ENCODE assay signal across 8 mouse cellular contexts in the genomic region with DNA sequence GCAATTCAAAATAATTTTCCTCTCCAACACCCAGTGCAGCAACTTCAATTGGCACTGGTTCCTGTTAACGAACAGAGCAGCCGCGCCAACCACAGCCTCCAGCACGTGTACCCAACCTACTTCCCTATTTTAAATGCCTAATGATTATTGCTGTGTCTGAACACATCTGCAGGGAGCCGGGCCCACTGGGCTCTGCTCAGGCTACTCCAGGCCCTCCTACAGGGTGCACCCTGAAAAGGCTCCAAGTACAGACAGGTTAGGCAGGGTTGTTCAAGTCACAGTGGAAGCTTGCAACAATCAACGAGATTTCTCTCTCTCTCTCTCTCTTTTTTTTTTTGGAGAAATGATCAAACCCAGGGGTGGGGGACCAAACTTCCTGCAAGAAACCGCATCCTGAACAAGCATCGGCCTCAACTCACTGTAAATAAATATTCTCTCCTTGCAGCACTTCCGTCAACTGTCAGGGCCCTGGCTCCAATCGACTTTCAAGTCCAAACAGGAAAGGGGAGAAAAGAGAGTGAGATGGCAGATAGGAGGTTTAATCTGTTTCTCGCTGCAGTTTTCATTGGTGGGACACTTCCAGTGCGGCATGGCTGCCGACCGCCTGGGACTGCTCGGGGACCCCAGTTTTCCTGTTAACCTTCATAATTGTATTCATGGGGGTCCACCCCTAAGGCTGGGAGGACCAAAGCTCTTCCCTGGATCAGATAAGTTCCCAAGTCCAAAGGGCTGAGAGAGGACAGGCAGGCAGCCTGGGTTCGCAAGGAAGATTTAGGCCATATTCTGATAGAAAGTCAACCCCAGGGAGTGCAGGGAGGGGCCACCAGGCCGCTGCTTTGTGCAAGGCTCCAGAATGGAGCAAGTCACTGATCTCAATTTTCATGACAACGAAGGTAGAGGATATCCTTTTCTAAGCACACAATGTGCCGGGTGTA.
DNase-seq lines count a peak whose midpoint lies in the region; ATAC-seq and TF ChIP-seq lines count a peak whose summit lies in the region.

No protein-coding gene starts in this region.

- no peak for DNase-seq in left cerebral cortex, adult 2 months (ENCODE audit: extremely low spot score in 1 of 2, low spot score in 2 of 2)
- no peak for DNase-seq in left cerebral cortex, adult 18-20 months (ENCODE audit: low spot score in 2 of 2)
- DNase-seq in embryonic facial prominence, embryonic 11.5 days (ENCODE audit: low spot score): no peak
- peak; percentile 44 to 61 for DNase-seq in urinary bladder, postnatal 36 days (ENCODE audit: low spot score in 2 of 2)
- no peak for DNase-seq in embryo, embryonic 9.5 days (ENCODE audit: extremely low spot score)
- no peak for DNase-seq in frontal cortex, postnatal 36 days (ENCODE audit: low spot score in 2 of 2)

- no peak for ATAC-seq in embryonic facial prominence, embryonic 11.5 days (replicated peaks; ENCODE audit: insufficient number of reproducible peaks, low FRiP score, low TSS enrichment, low read depth)
- ATAC-seq in kidney, embryonic 16.5 days (ENCODE audit: low FRiP score, low TSS enrichment): peak; percentile 39; the same call in 1 of the 2 replicates
- ATAC-seq in megakaryocyte progenitor cell, adult 5-6 weeks (replicated peaks; ENCODE audit: poor library complexity): peak; percentile 75

- H3K27me3 ChIP-seq in embryonic facial prominence, embryonic 11.5 days (ENCODE audit: control insufficient read depth, insufficient read depth, low read length): no peaks in the 10 kb centered on the region
- H3K27me3 ChIP-seq in kidney, embryonic 16.5 days (ENCODE audit: insufficient read depth, low read length): 0 out of 2 replicates have a peak, but pooled peaks cover 4% of the 10 kb centered on the region

- TF ChIP-seq CTCF in left cerebral cortex, adult 2 months (IDR thresholded peaks at IDR 0.05): no peak

- no peaks in the 10 kb centered on the region for H3K36me3 ChIP-seq in embryonic facial prominence, embryonic 11.5 days (replicated peaks; ENCODE audit: control insufficient read depth, insufficient read depth, low read depth, low read length)
- 0 out of 2 replicates have a peak, but pooled peaks cover 3% of the 10 kb centered on the region for H3K36me3 ChIP-seq in kidney, embryonic 16.5 days (ENCODE audit: insufficient read depth, low read length)

- peak overlapping the region; percentile 50; the same call in 1 of the 2 replicates for H3K27ac ChIP-seq in left cerebral cortex, adult 2 months
- H3K27ac ChIP-seq in embryonic facial prominence, embryonic 11.5 days (replicated peaks; ENCODE audit: low read depth, low read length): 0 out of 2 replicates have a peak overlapping the region, but pooled peaks have one; percentile 35
- peak overlapping the region; percentile 39; the same call in 1 of the 2 replicates for H3K27ac ChIP-seq in kidney, embryonic 16.5 days (ENCODE audit: low read length)

- H3K4me3 ChIP-seq in left cerebral cortex, adult 2 months: no peak overlapping the region
- no peak overlapping the region for H3K4me3 ChIP-seq in embryonic facial prominence, embryonic 11.5 days (ENCODE audit: low read depth, low read length)
- no peak overlapping the region for H3K4me3 ChIP-seq in kidney, embryonic 16.5 days (ENCODE audit: low read length)

- H3K4me2 ChIP-seq in embryonic facial prominence, embryonic 11.5 days (ENCODE audit: low read depth, low read length): no peak overlapping the region
- H3K4me2 ChIP-seq in kidney, embryonic 16.5 days (replicated peaks; ENCODE audit: low read depth, low read length): no peak overlapping the region

- H3K9me3 ChIP-seq in embryonic facial prominence, embryonic 11.5 days (replicated peaks; ENCODE audit: control insufficient read depth, low read length): no peaks in the 10 kb centered on the region
- 0 out of 2 replicates have a peak, but pooled peaks cover 4% of the 10 kb centered on the region for H3K9me3 ChIP-seq in kidney, embryonic 16.5 days (ENCODE audit: low read length)

- H3K4me1 ChIP-seq in embryonic facial prominence, embryonic 11.5 days (ENCODE audit: control insufficient read depth, insufficient read depth, low read length): no peaks in the 10 kb centered on the region
- peaks cover 10% of the 10 kb centered on the region for H3K4me1 ChIP-seq in kidney, embryonic 16.5 days (ENCODE audit: insufficient read depth, low read length)

- no peak overlapping the region for H3K9ac ChIP-seq in embryonic facial prominence, embryonic 11.5 days (replicated peaks; ENCODE audit: low read length)
- H3K9ac ChIP-seq in kidney, embryonic 16.5 days (replicated peaks; ENCODE audit: low read length): no peak overlapping the region

- intact Hi-C loops in left cerebral cortex, adult 2 months (cut with DNase I): no loop called here

- WGBS in embryonic facial prominence, embryonic 11.5 days: 77% methylated on average over 19 of the region's 19 CpGs
- WGBS in kidney, embryonic 16.5 days: 59% methylated on average over 19 of the region's 19 CpGs

Comparison
In these comparisons a context has a peak if more than half of its experiments do, and no peak if none do; other contexts are left out.
1. DNase-seq: peak in urinary bladder, postnatal 36 days (2 of 2); none in left cerebral cortex, adult 2 months (0 of 2), left cerebral cortex, adult 18-20 months (0 of 2), embryonic facial prominence, embryonic 11.5 days (single experiment), embryo, embryonic 9.5 days (single experiment) and frontal cortex, postnatal 36 days (0 of 2).
2. Peak in every context shown above with its lines, with median percentiles within 50 percentile points of each other: H3K27ac ChIP-seq.